Mouse (Mus musculus) testis, postnatal 14 days (tissue): Measurements from ENCODE around the gene Vmn2r91.
"Not testable (repeated sequence)": the region's sequence is repeated elsewhere in the genome, so short reads cannot be mapped to it uniquely, and the experiment has no call there.

ENCODE experiments used
- DNase-seq: peaks from one replicate; pipeline ENCODE4 v3.0.0; 2021; ENCODE audit warnings: low spot score

Gene Vmn2r91

DNA sequence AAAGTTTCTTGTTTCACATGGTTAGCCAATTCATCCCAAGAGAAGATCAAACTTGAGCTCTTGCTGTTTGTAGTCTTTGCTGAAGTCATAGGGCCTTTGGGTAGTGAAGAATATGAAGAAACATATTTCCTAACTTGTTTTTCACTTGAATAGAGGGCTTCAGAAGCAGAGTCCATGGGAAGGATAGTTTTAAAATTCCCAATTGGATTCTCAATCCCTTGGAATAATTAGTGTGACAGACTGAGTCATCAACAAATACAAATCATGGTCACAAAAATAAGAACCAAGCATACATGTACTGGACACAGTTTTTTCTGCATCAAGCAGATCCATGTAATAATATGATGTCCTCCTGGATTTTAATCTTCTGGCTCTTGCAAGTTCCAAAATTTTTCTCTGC lies at the start of gene Vmn2r91:
Gene Vmn2r91 (plus strand): TSS at position 301 of the 400 bp plus-strand sequence.
- not testable (repeated sequence) for DNase-seq

DNA sequence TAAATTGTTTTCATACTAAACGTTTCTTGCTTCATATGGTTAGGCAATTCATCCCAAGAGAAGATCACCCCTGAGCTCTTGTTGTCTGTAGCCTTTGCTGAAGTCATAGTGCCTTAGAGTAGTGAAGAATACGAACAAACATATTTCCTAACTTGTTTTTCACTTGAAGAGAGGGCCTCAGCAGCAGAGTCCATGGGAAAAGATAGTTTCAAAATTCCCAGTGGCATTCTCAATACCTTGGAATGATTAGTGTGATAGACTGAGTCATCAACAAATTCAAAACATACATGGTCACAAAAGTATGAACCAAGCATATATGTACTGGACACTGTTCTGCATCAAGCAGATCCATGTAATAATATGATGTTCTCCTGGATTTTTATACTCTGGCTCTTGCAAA lies 35.7 kb upstream of the Vmn2r91 start, which contains the start of gene Vmn2r124:
Gene Vmn2r124 (plus strand): TSS at position 301 of the 400 bp plus-strand sequence.
- DNase-seq = no peak

DNA sequence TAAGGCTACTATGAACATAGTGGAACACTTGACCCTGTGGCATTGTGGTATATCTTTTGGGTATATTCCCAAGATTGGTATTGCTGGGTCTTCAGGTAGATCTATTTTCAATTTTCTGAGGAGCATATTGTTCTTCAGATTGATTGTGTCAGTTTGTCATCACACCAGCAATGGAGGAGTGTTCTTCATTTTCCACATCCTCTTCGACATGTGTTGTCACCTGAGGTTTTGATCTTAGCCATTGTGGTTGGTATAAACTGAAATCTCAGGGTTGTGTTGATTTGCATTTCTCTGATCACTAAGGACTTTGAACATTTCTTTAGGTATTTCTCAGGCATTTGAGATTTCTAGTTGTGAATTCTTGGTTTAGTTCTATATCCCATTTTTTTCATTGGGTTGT lies 10.8 kb downstream of the Vmn2r91 start:
- DNase-seq = not testable (repeated sequence)

DNA sequence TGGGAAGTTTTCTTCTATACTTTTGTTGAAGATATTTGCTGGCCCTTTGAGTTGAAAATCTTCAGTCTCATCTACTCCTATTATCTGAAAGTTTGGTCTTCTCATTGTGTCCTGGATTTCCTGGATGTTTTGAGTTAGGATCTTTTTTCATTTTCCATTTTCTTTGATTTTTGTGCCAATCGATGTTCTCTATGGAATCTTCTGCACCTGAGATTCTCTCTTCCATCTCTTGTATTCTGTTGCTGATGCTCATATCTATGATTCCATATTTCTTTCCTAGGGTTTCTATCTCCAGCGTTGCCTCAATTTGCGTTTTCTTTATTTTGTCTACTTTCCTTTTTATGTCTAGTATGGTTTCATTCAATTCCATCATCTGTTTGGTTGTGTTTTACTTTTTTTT lies 17.4 kb downstream of the Vmn2r91 start:
- DNase-seq = not testable (repeated sequence)

DNA sequence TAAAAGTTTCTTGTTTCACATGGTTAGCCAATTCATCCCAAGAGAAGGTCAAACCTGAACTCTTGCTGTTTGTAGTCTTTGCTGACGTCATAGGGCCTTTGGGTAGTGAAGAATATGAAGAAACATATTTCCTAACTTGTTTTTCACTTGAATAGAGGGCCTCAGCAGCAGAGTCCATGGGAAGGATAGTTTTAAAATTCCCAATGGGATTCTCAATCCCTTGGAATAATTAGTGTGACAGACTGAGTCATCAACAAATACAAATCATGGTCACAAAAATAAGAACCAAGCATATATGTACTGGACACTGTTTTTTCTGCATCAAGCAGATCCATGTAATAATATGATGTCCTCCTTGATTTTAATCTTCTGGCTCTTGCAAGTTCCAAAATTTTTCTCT lies 66.8 kb downstream of the Vmn2r91 start, which contains the start of gene Vmn2r92:
Gene Vmn2r92 (plus strand): TSS at position 301 of the 400 bp plus-strand sequence.
- DNase-seq = not testable (repeated sequence)

DNA sequence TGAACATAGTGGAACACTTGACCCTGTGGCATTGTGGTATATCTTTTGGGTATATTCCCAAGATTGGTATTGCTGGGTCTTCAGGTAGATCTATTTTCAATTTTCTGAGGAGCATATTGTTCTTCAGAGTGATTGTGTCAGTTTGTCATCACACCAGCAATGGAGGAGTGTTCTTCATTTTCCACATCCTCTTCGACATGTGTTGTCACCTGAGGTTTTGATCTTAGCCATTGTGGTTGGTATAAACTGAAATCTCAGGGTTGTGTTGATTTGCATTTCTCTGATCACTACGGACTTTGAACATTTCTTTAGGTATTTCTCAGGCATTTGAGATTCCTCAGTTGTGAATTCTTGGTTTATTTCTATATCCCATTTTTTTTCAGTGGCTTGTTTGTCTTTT lies 76.4 kb downstream of the Vmn2r91 start:
- not testable (repeated sequence) for DNase-seq
